Mouse (Mus musculus) lung, embryonic 15.5 days (tissue): ENCODE measurements around the gene Sun2. TPM values are rescaled to one million over a fixed set of nuclear protein-coding genes. Genes with fewer than 3 reads are reported as not detected.

Source experiments
- ATAC-seq: fragments of 200-750 bp; cut with Nextera tagmentation; 2 replicates; pipeline ENCODE4 v1.8.0; 2017; ENCODE audit warnings: moderate number of reproducible peaks, borderline replicate concordance; ENCODE audit not compliant: low FRiP score, low TSS enrichment; ENCODE audit errors: extremely low read depth
- H3K27ac ChIP-seq: fragments of 300-500 bp; sonication (generic); 2 replicates; pipeline ENCODE4 v1.5.1; 2015; ENCODE audit warnings: moderate library complexity, mild to moderate bottlenecking, inconsistent platforms
- H3K27me3 ChIP-seq: fragments of 300-500 bp; sonication (generic); 2 replicates; pipeline ENCODE4 v1.6.1; 2015; ENCODE audit warnings: inconsistent platforms
- H3K36me3 ChIP-seq: fragments of 300-500 bp; sonication (generic); 2 replicates; pipeline ENCODE4 v1.6.1; 2015; ENCODE audit warnings: inconsistent platforms
- H3K4me1 ChIP-seq: fragments of 300-500 bp; sonication (generic); 2 replicates; pipeline ENCODE4 v1.6.1; 2015; ENCODE audit warnings: inconsistent platforms
- H3K4me2 ChIP-seq: fragments of 300-500 bp; sonication (generic); 2 replicates; pipeline ENCODE4 v1.6.1; 2015; ENCODE audit warnings: inconsistent platforms, mild to moderate bottlenecking, moderate library complexity
- H3K4me3 ChIP-seq: fragments of 300-500 bp; sonication (generic); 2 replicates; pipeline ENCODE4 v1.5.1; 2015; ENCODE audit warnings: mild to moderate bottlenecking, inconsistent platforms
- H3K9ac ChIP-seq: fragments of 300-500 bp; sonication (generic); 2 replicates; pipeline ENCODE4 v1.6.1; 2015; ENCODE audit warnings: inconsistent platforms
- H3K9me3 ChIP-seq: fragments of 300-500 bp; sonication (generic); 2 replicates; pipeline ENCODE4 v1.6.1; 2016; ENCODE audit warnings: inconsistent platforms
- WGBS: fragments of 180-500 bp; shearing (Covaris S2); methylation state at CpG from one replicate; pipeline ENCODE4 v1.1.7; 2015; 5-methylcytosine and 5-hydroxymethylcytosine counted together
- polyA plus RNA-seq: library from polyadenylated mRNA; unstranded; fragments of >200 nt; fragmentation: Nextera tagmentation; extraction: Ambion mirVana; gene quantifications from 2 replicates; pipeline ENCODE4 v1.2.1, GENCODE M21; 2015

Gene Sun2
- polyA plus RNA-seq, 1 experiment from 2014 or later = 10.1 TPM

DNA sequence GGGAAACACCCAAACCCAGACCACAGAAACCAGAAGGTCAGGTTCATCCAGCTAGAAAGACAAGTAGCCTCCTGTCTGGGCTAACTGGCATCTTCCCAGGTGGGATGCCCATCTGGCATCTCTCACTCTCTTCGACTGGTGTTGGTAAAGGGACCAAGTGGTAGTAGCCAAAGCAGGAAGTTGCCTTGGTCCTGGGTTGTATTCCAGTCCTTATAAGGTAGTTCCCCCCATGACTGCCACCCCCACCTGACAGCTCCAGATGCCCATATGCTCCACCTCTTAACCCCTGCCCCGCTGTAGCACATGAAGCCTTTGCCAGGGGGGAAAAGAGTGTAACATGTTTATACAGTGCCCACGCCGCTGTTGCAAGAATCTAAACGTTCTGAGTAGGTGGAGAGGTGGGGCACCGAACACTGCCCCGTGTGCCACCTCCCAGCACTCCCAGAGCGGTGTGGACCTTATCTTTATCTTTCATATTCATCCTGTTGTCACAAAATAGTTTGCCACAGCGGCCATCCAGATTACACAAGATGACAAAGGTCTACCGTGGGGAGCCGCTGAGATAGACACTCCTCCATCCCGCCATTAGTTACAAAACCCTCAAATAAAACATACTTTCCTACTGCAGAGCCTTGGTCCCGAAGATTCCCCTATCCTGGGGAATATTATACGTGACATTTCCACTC is 1.0 kb downstream of the Sun2 start:
- ATAC-seq = no peak
- Histone ChIP-seq H3K4me2 (peak overlapping the region; percentile 80), H3K9me3 (no peaks in the 10 kb centered on the region), H3K4me1 (peaks cover 36% of the 10 kb centered on the region), H3K36me3 (peaks cover 30% of the 10 kb centered on the region), H3K27me3 (no peaks in the 10 kb centered on the region), H3K4me3 (peak overlapping the region; percentile 92), H3K9ac (peak overlapping the region; percentile 80), H3K27ac (peak overlapping the region; percentile 65)
- WGBS = 6% methylated on average over 14 of the region's 14 CpGs

DNA sequence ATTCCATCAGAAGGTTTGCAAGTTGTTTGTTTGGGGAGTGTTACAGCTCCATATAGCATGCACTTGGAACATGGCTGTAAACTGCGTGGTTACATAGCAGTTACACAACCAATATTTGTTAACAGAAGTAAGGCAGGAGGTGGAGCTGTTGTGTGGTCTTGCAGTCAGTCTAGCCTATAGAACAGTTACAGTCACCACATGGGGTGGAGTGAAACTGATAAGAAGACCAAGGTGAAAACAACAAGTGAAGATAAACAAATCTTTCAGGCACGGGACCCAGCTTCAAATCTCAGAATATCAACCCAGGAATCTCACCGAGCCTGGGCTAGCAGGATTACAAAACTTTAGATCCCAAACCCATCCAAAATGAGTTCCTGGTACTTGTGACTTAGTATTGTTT is 1.6 kb downstream of the Sun2 start:
- H3K36me3 ChIP-seq = peaks cover 33% of the 10 kb centered on the region
- peak overlapping the region; percentile 80 for H3K4me2 ChIP-seq
- no peaks in the 10 kb centered on the region for H3K9me3 ChIP-seq
- H3K9ac ChIP-seq = peak overlapping the region; percentile 80; the same call in 1 of the 2 replicates
- 0 out of 2 replicates have a peak overlapping the region, but pooled peaks have one; percentile 65 for H3K27ac ChIP-seq
- no peak for ATAC-seq
- no peaks in the 10 kb centered on the region for H3K27me3 ChIP-seq
- peaks cover 36% of the 10 kb centered on the region for H3K4me1 ChIP-seq
- H3K4me3 ChIP-seq = peak overlapping the region; percentile 92
- 55% methylated on average over 3 of the region's 3 CpGs for WGBS

DNA sequence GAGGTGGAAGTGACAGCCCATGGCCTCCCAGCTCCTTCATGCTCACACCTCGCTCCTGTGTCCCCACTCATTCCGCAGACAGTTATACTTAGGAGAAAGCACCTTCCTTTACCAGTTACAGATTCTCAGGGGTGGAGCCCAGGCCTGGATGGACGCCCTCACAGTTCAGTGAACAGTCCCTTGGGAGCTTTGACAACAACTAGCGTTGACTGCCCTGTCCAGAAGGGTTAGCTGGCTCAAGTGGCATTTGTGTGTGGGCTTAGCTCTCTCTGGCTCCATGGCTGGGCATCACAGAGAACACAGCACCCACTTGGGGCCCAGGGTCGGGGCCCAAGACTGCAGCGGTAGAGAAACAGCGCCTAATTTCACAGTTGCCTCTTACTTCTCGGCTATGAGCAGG is 8.0 kb downstream of the Sun2 start:
- peaks cover 4% of the 10 kb centered on the region; the same call in 1 of the 2 replicates for H3K4me1 ChIP-seq
- no peaks in the 10 kb centered on the region for H3K9me3 ChIP-seq
- H3K4me3 ChIP-seq = no peak overlapping the region
- H3K27me3 ChIP-seq = no peaks in the 10 kb centered on the region
- H3K9ac ChIP-seq = no peak overlapping the region
- 81% methylated on average over 8 of the region's 8 CpGs for WGBS
- H3K27ac ChIP-seq = no peak overlapping the region
- ATAC-seq = no peak
- no peak overlapping the region for H3K4me2 ChIP-seq
- peaks cover 85% of the 10 kb centered on the region for H3K36me3 ChIP-seq

DNA sequence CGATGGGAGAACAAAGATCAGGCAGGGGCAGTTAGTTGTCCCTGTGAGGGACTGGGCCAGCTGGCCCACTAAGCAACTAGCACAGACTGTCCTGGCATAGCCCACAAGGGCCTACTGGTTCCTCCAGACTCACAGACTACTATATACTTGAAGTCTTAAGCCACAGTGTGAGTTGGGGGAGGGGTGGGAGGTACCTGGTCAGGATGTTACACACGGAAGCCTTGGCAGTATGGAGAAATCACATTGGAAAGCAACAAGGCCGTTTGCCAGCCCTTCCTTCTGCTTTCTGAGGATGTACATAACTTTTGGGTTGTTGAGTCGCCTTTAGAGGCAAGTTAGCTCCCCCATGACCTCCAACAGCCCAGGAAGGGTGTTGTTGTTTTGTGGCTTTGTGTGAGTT is 8.7 kb downstream of the Sun2 start:
- H3K4me3 ChIP-seq = no peak overlapping the region
- no peak overlapping the region for H3K4me2 ChIP-seq
- no peak overlapping the region for H3K9ac ChIP-seq
- WGBS = 61% methylated on average over 4 of the region's 4 CpGs
- ATAC-seq = no peak
- H3K27me3 ChIP-seq = no peaks in the 10 kb centered on the region
- no peak overlapping the region for H3K27ac ChIP-seq
- H3K9me3 ChIP-seq = no peaks in the 10 kb centered on the region
- no peaks in the 10 kb centered on the region for H3K4me1 ChIP-seq
- H3K36me3 ChIP-seq = peaks cover 86% of the 10 kb centered on the region

DNA sequence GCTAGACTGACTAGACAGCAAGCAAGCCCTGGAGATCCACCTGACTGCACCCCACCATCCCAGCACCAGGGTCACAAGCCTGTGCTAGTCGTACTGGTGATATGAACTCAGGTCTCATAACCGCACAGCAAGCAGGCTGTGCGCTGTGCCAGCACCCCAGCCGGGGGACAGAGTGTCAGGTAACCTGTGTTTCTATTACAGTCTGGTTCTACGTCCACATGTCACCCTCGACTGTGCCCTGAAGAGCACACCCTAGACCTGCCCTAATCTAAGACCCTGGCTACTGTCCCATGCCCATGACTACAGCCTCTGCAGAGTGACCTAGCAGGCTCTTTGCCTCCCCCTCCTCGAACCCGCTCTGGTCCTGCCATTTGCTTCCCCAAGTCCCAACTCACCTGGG is 9.1 kb downstream of the Sun2 start:
- H3K9me3 ChIP-seq = no peaks in the 10 kb centered on the region
- peaks cover 86% of the 10 kb centered on the region for H3K36me3 ChIP-seq
- no peak overlapping the region for H3K4me2 ChIP-seq
- H3K27ac ChIP-seq = no peak overlapping the region
- no peak overlapping the region for H3K9ac ChIP-seq
- WGBS = 95% methylated on average over 8 of the region's 8 CpGs
- H3K4me3 ChIP-seq = no peak overlapping the region
- H3K4me1 ChIP-seq = no peaks in the 10 kb centered on the region
- ATAC-seq = no peak
- H3K27me3 ChIP-seq = no peaks in the 10 kb centered on the region

- H3K36me3 ChIP-seq = peaks cover 86% of the 10 kb centered on the region
- no peak overlapping the region for H3K9ac ChIP-seq
- no peak overlapping the region for H3K27ac ChIP-seq
- no peak for ATAC-seq
- H3K4me1 ChIP-seq = no peaks in the 10 kb centered on the region
- H3K9me3 ChIP-seq = no peaks in the 10 kb centered on the region
- no peaks in the 10 kb centered on the region for H3K27me3 ChIP-seq
- H3K4me3 ChIP-seq = no peak overlapping the region
- no peak overlapping the region for H3K4me2 ChIP-seq
- WGBS = 84% methylated on average over 7 of the region's 7 CpGs
These were observed 10.8 kb downstream of the Sun2 start for GRCm38 (mm10) chr15:79731554-79731953.

DNA sequence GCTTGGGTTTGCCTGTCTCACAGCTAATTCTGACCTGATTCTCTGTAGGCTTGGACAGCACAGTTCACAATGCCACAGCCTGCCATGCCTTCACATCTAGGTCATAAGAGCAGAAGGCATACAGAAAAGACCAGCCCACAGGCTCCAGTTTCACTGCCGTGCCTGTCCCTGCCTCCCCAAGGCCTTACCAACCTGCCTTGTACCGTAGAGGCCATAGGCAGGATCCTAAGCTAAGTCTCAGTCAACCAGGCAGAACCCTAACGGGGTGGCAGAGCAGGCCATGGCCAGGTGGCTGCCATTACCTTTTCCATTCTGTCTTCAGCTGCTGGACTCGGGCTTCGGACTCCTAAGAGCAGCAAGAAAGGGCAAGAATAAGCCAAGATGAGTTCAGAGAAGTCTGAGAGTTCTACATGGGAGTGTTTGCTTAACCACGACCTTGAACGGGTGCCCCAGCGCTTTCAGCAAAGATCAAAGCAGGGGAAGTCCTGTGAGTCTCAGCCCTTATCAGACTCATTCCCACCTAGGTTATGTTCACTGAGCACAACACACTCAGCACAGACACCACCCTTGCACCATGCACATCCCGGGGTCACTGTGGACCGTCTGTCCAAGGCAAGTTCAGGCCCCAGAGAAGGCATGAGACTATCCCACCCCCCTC is 13.5 kb downstream of the Sun2 start:
- H3K4me1 ChIP-seq = no peaks in the 10 kb centered on the region
- peaks cover 87% of the 10 kb centered on the region for H3K36me3 ChIP-seq
- H3K27me3 ChIP-seq = no peaks in the 10 kb centered on the region
- H3K9ac ChIP-seq = no peak overlapping the region
- no peak for ATAC-seq
- no peak overlapping the region for H3K4me2 ChIP-seq
- no peak overlapping the region for H3K4me3 ChIP-seq
- WGBS = 61% methylated on average over 10 of the region's 10 CpGs
- H3K9me3 ChIP-seq = no peaks in the 10 kb centered on the region
- no peak overlapping the region for H3K27ac ChIP-seq

DNA sequence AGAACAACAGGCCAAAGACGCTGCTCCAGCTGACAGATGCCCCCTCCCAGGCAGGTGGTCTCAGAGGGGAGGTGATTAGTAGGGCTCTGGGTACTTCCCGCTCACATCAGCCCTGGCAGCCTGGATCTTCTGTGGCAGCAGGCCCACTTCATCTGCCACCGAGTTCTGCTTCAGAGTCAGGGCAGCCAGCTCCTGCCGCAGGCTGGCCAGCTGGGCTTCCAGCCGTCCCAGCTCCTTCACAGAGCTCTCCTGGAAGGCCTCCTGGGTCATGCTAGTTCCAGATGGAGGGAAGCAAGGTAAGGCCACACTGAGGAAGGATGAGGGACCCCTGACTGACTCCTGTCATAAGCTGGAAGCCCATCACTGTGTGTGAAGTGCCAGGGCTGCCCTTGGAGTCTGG is 14.0 kb downstream of the Sun2 start:
- Histone ChIP-seq H3K9me3 (no peaks in the 10 kb centered on the region), H3K4me2 (no peak overlapping the region), H3K4me3 (no peak overlapping the region), H3K36me3 (peaks cover 81% of the 10 kb centered on the region), H3K27ac (no peak overlapping the region), H3K4me1 (no peaks in the 10 kb centered on the region), H3K9ac (no peak overlapping the region), H3K27me3 (no peaks in the 10 kb centered on the region)
- WGBS = 72% methylated on average over 5 of the region's 5 CpGs
- no peak for ATAC-seq

GRCm38 (mm10) chr15:79727840-79728239 is 14.5 kb downstream of the Sun2 start:
- WGBS = 90% methylated on average over 6 of the region's 6 CpGs
- Histone ChIP-seq H3K9me3 (no peaks in the 10 kb centered on the region), H3K9ac (no peak overlapping the region), H3K4me3 (no peak overlapping the region), H3K36me3 (peaks cover 77% of the 10 kb centered on the region), H3K27ac (no peak overlapping the region), H3K27me3 (no peaks in the 10 kb centered on the region), H3K4me2 (no peak overlapping the region), H3K4me1 (no peaks in the 10 kb centered on the region)
- ATAC-seq = no peak

DNA sequence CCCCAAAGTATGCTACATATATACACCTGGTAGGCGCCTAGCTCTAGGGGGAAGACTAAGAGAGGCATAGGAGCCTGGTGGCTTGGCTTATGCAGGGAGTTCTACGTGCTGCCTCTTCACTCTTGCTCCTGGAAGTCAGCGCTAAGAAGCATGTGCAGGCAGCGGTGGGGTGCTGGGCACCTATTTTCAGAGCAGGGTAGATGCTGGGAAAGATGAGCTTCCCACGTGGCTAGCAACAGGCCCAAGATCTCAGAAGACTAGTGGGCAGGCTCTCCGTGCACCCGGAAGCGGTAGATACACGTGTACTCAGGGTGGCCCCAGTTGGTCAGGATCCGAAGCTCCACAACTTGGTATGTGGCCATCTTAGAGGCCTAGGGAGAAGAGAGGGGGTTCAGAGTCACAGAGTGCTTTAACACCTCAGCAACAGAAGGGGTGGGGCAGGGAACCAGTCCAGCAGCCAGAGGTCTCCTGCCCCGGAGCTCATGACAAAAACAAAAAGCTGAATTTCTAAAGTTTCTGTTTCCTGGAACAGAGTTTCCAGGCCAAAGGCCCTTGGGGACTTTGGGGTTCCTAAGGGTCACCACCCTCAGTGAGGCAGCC is 17.0 kb downstream of the Sun2 start:
- Histone ChIP-seq H3K4me2 (no peak overlapping the region), H3K27me3 (no peaks in the 10 kb centered on the region), H3K9me3 (no peaks in the 10 kb centered on the region), H3K4me1 (no peaks in the 10 kb centered on the region), H3K36me3 (peaks cover 59% of the 10 kb centered on the region), H3K9ac (no peak overlapping the region), H3K27ac (no peak overlapping the region), H3K4me3 (no peak overlapping the region)
- no peak for ATAC-seq
- 87% methylated on average over 11 of the region's 11 CpGs for WGBS

DNA sequence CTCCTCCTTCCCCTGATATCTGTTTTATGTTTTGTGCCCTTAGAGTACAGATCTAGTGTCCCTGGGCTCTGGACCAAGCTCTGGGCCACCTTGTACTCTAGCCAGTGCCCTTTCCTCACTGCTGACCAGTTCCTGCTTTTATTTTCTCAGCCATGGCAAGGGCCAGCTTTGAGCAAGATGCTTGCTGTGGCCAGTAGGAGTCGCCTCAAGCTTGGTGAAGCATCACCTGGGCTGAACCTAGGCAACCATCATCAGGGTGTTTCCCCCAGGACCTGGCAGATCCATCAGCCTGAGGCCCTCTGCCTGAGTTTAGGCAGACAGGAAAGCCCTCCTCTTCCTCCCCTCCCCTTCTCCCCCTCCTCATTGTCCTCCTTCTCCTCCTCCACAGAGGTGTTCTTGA is 18.9 kb downstream of the Sun2 start:
- H3K4me2 ChIP-seq = no peak overlapping the region
- peaks cover 60% of the 10 kb centered on the region for H3K36me3 ChIP-seq
- ATAC-seq = no peak
- H3K27ac ChIP-seq = no peak overlapping the region
- H3K27me3 ChIP-seq = no peaks in the 10 kb centered on the region
- no peaks in the 10 kb centered on the region for H3K4me1 ChIP-seq
- WGBS = 41% methylated on average over 1 of the region's 1 CpGs
- H3K4me3 ChIP-seq = no peak overlapping the region
- no peaks in the 10 kb centered on the region for H3K9me3 ChIP-seq
- H3K9ac ChIP-seq = no peak overlapping the region

- H3K4me1 ChIP-seq = no peaks in the 10 kb centered on the region
- no peak overlapping the region for H3K9ac ChIP-seq
- no peaks in the 10 kb centered on the region for H3K9me3 ChIP-seq
- WGBS = 87% methylated on average over 4 of the region's 4 CpGs
- no peak overlapping the region for H3K4me3 ChIP-seq
- ATAC-seq = no peak
- no peak overlapping the region for H3K27ac ChIP-seq
- H3K4me2 ChIP-seq = no peak overlapping the region
- no peaks in the 10 kb centered on the region for H3K27me3 ChIP-seq
- peaks cover 56% of the 10 kb centered on the region for H3K36me3 ChIP-seq
These were observed 21.5 kb downstream of the Sun2 start for GRCm38 (mm10) chr15:79720796-79721195.
